Mouse (Mus musculus): ENCODE measurements around the gene Calm3. TPM values are rescaled to one million over a fixed set of nuclear protein-coding genes. Genes with fewer than 3 reads are reported as not detected.

Calm3 gene
- polyA plus RNA-seq, 1 experiment: 452 TPM

GRCm38 (mm10) chr7:16895511-16895910 lies 28.4 kb downstream of the Calm3 start:
- peaks cover 9% of the 10 kb centered on the region for H3K27me3 ChIP-seq (ENCODE audit: control insufficient read depth, insufficient read depth, low read length)
- peaks cover 3% of the 10 kb centered on the region; the same call in 1 of the 2 replicates for H3K4me1 ChIP-seq (ENCODE audit: control insufficient read depth, insufficient read depth, insufficient read length, low read length)
- H3K4me3 ChIP-seq (ENCODE audit: low read depth, low read length): no peak overlapping the region
- no peak overlapping the region for H3K27ac ChIP-seq (ENCODE audit: insufficient read depth, low read depth, low read length)
- H3K36me3 ChIP-seq (ENCODE audit: control insufficient read depth, insufficient read depth, low read length): no peaks in the 10 kb centered on the region
- WGBS: 32% methylated on average over 10 of the region's 10 CpGs
- TF ChIP-seq CTCF (IDR thresholded peaks at IDR 0.05; ENCODE audit: extremely low read depth, insufficient read length, insufficient replicate concordance, low read depth, low read length) (no peak), POLR2A (IDR thresholded peaks at IDR 0.05; ENCODE audit: low read depth, low read length) (no peak)

GRCm38 (mm10) chr7:16895000-16895399 lies 28.9 kb downstream of the Calm3 start:
- no peak overlapping the region for H3K27ac ChIP-seq (ENCODE audit: insufficient read depth, low read depth, low read length)
- no peaks in the 10 kb centered on the region for H3K36me3 ChIP-seq (ENCODE audit: control insufficient read depth, insufficient read depth, low read length)
- TF ChIP-seq POLR2A (IDR thresholded peaks at IDR 0.05; ENCODE audit: low read depth, low read length): no peak
- peak; percentile 79 for TF ChIP-seq CTCF (IDR thresholded peaks at IDR 0.05; ENCODE audit: extremely low read depth, insufficient read length, insufficient replicate concordance, low read depth, low read length)
- H3K4me1 ChIP-seq (ENCODE audit: control insufficient read depth, insufficient read depth, insufficient read length, low read length): peaks cover 3% of the 10 kb centered on the region; the same call in 1 of the 2 replicates
- H3K27me3 ChIP-seq (ENCODE audit: control insufficient read depth, insufficient read depth, low read length): peaks cover 9% of the 10 kb centered on the region
- WGBS: under 1% methylated on average over 24 of the region's 24 CpGs
- peak overlapping the region; percentile 14; the same call in 1 of the 2 replicates for H3K4me3 ChIP-seq (ENCODE audit: low read depth, low read length)

- no peak overlapping the region for H3K27ac ChIP-seq (ENCODE audit: insufficient read depth, low read depth, low read length)
- peaks cover 9% of the 10 kb centered on the region for H3K27me3 ChIP-seq (ENCODE audit: control insufficient read depth, insufficient read depth, low read length)
- TF ChIP-seq CTCF (IDR thresholded peaks at IDR 0.05; ENCODE audit: extremely low read depth, insufficient read length, insufficient replicate concordance, low read depth, low read length) (no peak), POLR2A (IDR thresholded peaks at IDR 0.05; ENCODE audit: low read depth, low read length) (no peak)
- WGBS: 19% methylated on average over 4 of the region's 4 CpGs
- peaks cover 3% of the 10 kb centered on the region; the same call in 1 of the 2 replicates for H3K4me1 ChIP-seq (ENCODE audit: control insufficient read depth, insufficient read depth, insufficient read length, low read length)
- H3K4me3 ChIP-seq (ENCODE audit: low read depth, low read length): no peak overlapping the region
- H3K36me3 ChIP-seq (ENCODE audit: control insufficient read depth, insufficient read depth, low read length): no peaks in the 10 kb centered on the region
Observed at GRCm38 (mm10) chr7:16894279-16894678, 29.6 kb downstream of the Calm3 start.

- Histone ChIP-seq H3K4me1 (ENCODE audit: control insufficient read depth, insufficient read depth, insufficient read length, low read length) (peaks cover 3% of the 10 kb centered on the region; the same call in 1 of the 2 replicates), H3K27ac (ENCODE audit: insufficient read depth, low read depth, low read length) (no peak overlapping the region), H3K4me3 (ENCODE audit: low read depth, low read length) (no peak overlapping the region), H3K36me3 (ENCODE audit: control insufficient read depth, insufficient read depth, low read length) (no peaks in the 10 kb centered on the region), H3K27me3 (ENCODE audit: control insufficient read depth, insufficient read depth, low read length) (peaks cover 9% of the 10 kb centered on the region)
- WGBS: 23% methylated on average over 5 of the region's 6 CpGs
- TF ChIP-seq POLR2A (IDR thresholded peaks at IDR 0.05; ENCODE audit: low read depth, low read length) (no peak), CTCF (IDR thresholded peaks at IDR 0.05; ENCODE audit: extremely low read depth, insufficient read length, insufficient replicate concordance, low read depth, low read length) (no peak)
Observed at GRCm38 (mm10) chr7:16893612-16894011, 30.3 kb downstream of the Calm3 start.

- Histone ChIP-seq H3K36me3 (ENCODE audit: control insufficient read depth, insufficient read depth, low read length) (no peaks in the 10 kb centered on the region), H3K27me3 (ENCODE audit: control insufficient read depth, insufficient read depth, low read length) (peaks cover 9% of the 10 kb centered on the region), H3K27ac (ENCODE audit: insufficient read depth, low read depth, low read length) (no peak overlapping the region), H3K4me1 (ENCODE audit: control insufficient read depth, insufficient read depth, insufficient read length, low read length) (peaks cover 3% of the 10 kb centered on the region; the same call in 1 of the 2 replicates), H3K4me3 (ENCODE audit: low read depth, low read length) (no peak overlapping the region)
- no peak; the same call in 1 of the 2 replicates for TF ChIP-seq CTCF (IDR thresholded peaks at IDR 0.05; ENCODE audit: extremely low read depth, insufficient read length, insufficient replicate concordance, low read depth, low read length)
- no peak for TF ChIP-seq POLR2A (IDR thresholded peaks at IDR 0.05; ENCODE audit: low read depth, low read length)
- 46% methylated on average over 9 of the region's 9 CpGs for WGBS
Observed at GRCm38 (mm10) chr7:16892352-16892730, 31.6 kb downstream of the Calm3 start.

GRCm38 (mm10) chr7:16891641-16892351 lies 32.1 kb downstream of the Calm3 start, which contains the start of gene Gng8:
Gng8 (plus strand) TSS chr7:16891786.
- Histone ChIP-seq H3K27ac (ENCODE audit: insufficient read depth, low read depth, low read length) (peak within 1 kb of the TSS; percentile 56), H3K4me3 (ENCODE audit: low read depth, low read length) (peak within 1 kb of the TSS; percentile 46), H3K36me3 (ENCODE audit: control insufficient read depth, insufficient read depth, low read length) (no peaks in the 10 kb centered on the region), H3K4me1 (ENCODE audit: control insufficient read depth, insufficient read depth, insufficient read length, low read length) (peaks cover 3% of the 10 kb centered on the region; the same call in 1 of the 2 replicates), H3K27me3 (ENCODE audit: control insufficient read depth, insufficient read depth, low read length) (peaks cover 9% of the 10 kb centered on the region)
- under 1% methylated on average over 30 of the region's 30 CpGs for WGBS
- no peak for TF ChIP-seq POLR2A (IDR thresholded peaks at IDR 0.05; ENCODE audit: low read depth, low read length)
- peak; percentile 72 for TF ChIP-seq CTCF (IDR thresholded peaks at IDR 0.05; ENCODE audit: extremely low read depth, insufficient read length, insufficient replicate concordance, low read depth, low read length)

- Histone ChIP-seq H3K4me1 (ENCODE audit: control insufficient read depth, insufficient read depth, insufficient read length, low read length) (peaks cover 3% of the 10 kb centered on the region; the same call in 1 of the 2 replicates), H3K27ac (ENCODE audit: insufficient read depth, low read depth, low read length) (peak overlapping the region; percentile 56), H3K27me3 (ENCODE audit: control insufficient read depth, insufficient read depth, low read length) (peaks cover 13% of the 10 kb centered on the region), H3K4me3 (ENCODE audit: low read depth, low read length) (peak overlapping the region; percentile 15; the same call in 1 of the 2 replicates), H3K36me3 (ENCODE audit: control insufficient read depth, insufficient read depth, low read length) (no peaks in the 10 kb centered on the region)
- TF ChIP-seq POLR2A (IDR thresholded peaks at IDR 0.05; ENCODE audit: low read depth, low read length) (no peak), CTCF (IDR thresholded peaks at IDR 0.05; ENCODE audit: extremely low read depth, insufficient read length, insufficient replicate concordance, low read depth, low read length) (no peak)
- 5% methylated on average over 23 of the region's 23 CpGs for WGBS
Observed at GRCm38 (mm10) chr7:16890944-16891343, 33.0 kb downstream of the Calm3 start.
